Mouse (Mus musculus): Measurements from ENCODE around the gene Pde6c. TPM values are rescaled to one million over a fixed set of nuclear protein-coding genes. Genes with fewer than 3 reads are reported as not detected.

Gene Pde6c
- total and polyA plus RNA-seq, 3 experiments, result not detected

DNA sequence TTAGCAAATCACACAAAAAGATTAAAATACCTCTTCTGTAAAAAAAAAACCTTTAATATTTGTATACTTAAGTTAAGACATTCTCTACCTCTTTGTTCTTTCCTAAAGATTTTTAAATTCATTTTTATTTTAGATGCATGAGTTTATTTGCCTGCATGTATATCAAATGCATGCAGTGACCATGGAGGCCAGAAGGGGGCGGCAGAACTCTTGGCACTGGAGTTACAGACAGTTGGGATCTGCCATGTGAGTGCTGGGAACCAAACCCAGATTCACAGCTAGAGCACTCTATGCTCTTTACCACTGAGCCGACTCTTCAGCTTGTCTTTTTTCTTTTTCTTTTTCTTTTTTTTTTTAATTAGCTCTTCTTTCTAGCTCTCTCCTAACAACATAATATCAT, 96.1 kb downstream of the Pde6c start:
- DNase-seq (ENCODE audit: extremely low read depth), result no peak
- dilution Hi-C loops (cut with MboI; ENCODE audit: extremely low pct_ligation_motif_present, extremely low pct_unique_long_range_greater_than_20kb, low sequenced_read_pairs), result no loop called here
- Histone ChIP-seq H3K27me3 (replicated peaks) (no peaks in the 10 kb centered on the region), H3K4me1 (ENCODE audit: control insufficient read depth in 1 of 2, insufficient read depth in 2 of 2) (peaks cover 0 to 4% of the 10 kb centered on the region in 2 experiments; a peak in 2 of 4 replicates), H3K4me3 (replicated peaks in 1 of 3; ENCODE audit: low read depth in 2 of 3, low read length in 2 of 3, poor library complexity in 1 of 3) (no peak overlapping the region), H3K4me2 (ENCODE audit: insufficient read depth, low read depth, poor library complexity, severe bottlenecking) (no peak overlapping the region), H3K9ac (ENCODE audit: insufficient read depth, low read depth) (no peak overlapping the region), H3K27ac (ENCODE audit: insufficient read depth, low read depth) (no peak overlapping the region), H3K79me2 (replicated peaks; ENCODE audit: control insufficient read depth, extremely low read depth, insufficient read depth, poor library complexity, severe bottlenecking) (no peaks in the 10 kb centered on the region), H3K36me3 (replicated peaks in 1 of 2; ENCODE audit: control insufficient read depth in 1 of 2, insufficient read depth in 1 of 2, low read length in 1 of 2) (no peaks in the 10 kb centered on the region), H3K9me3 (replicated peaks; ENCODE audit: low read length) (peaks cover 2% of the 10 kb centered on the region)
- no peak for TF ChIP-seq POLR2A (IDR thresholded peaks at IDR 0.05; ENCODE audit: low read depth, low read length)
- TF ChIP-seq JUN (IDR thresholded peaks at IDR 0.05; ENCODE audit: insufficient read depth, low read depth, low read length), result no peak
- no peak for TF ChIP-seq ELF1 (IDR thresholded peaks at IDR 0.05; ENCODE audit: low read depth, low read length)
- no peak for TF ChIP-seq MAX (IDR thresholded peaks at IDR 0.05; ENCODE audit: low read length)
- TF ChIP-seq NELFE (IDR thresholded peaks at IDR 0.05; ENCODE audit: low read depth, low read length), result no peak
- TF ChIP-seq CTCF (conservative IDR thresholded peaks at IDR 0.05 in 1 of 2, IDR thresholded peaks at IDR 0.05 in 1 of 2; ENCODE audit: low read depth in 2 of 2, low read length in 2 of 2), result peak in 1 of 2 experiments; percentile 33; a peak in 2 of 4 replicates
- TF ChIP-seq USF2 (conservative IDR thresholded peaks at IDR 0.05; ENCODE audit: low read depth, low read length), result no peak
- peak; percentile 6; the same call in 1 of the 2 replicates for TF ChIP-seq RAD21 (IDR thresholded peaks at IDR 0.05; ENCODE audit: low read depth, low read length)
- no peak for TF ChIP-seq TBP (conservative IDR thresholded peaks at IDR 0.05; ENCODE audit: low read depth, low read length)
- TF ChIP-seq ZKSCAN1 (IDR thresholded peaks at IDR 0.05; ENCODE audit: borderline replicate concordance, low read depth, low read length), result no peak
- TF ChIP-seq ZMIZ1 (IDR thresholded peaks at IDR 0.05; ENCODE audit: low read depth, low read length), result no peak
- no peak for TF ChIP-seq ZC3H11A (IDR thresholded peaks at IDR 0.05; ENCODE audit: low read depth, low read length)
- TF ChIP-seq IRF4 (IDR thresholded peaks at IDR 0.05; ENCODE audit: low read depth, low read length), result no peak
- in situ Hi-C loops (cut with MboI; ENCODE audit: low pct_ligation_motif_present, low pct_unique_long_range_greater_than_20kb, low sequenced_read_pairs), result no loop called here

DNA sequence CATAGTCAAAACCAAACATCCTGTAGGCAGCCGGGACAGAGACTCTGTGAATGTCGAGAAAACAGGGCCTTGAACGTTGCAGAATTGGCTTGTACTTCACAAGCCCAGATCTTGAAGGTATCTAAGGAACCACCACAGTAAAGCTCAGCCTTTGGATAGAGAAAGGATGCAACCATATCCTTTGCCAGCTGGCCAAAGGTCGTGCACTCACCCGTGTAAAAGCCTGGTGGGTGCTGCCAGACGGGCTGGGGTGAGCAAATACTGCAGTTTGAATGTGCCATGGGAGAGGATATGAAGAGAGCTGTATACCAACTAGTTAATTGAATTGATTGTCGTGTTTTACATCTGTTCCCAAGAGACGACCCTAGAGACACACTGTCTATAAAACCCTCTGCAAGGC, 99.5 kb downstream of the Pde6c start:
- no peak overlapping the region for H3K4me3 ChIP-seq (replicated peaks in 1 of 3; ENCODE audit: low read depth in 2 of 3, low read length in 2 of 3, poor library complexity in 1 of 3)
- H3K4me1 ChIP-seq (ENCODE audit: control insufficient read depth in 1 of 2, insufficient read depth in 2 of 2), result no peaks in the 10 kb centered on the region
- dilution Hi-C loops (cut with MboI; ENCODE audit: extremely low pct_ligation_motif_present, extremely low pct_unique_long_range_greater_than_20kb, low sequenced_read_pairs), result no loop called here

DNA sequence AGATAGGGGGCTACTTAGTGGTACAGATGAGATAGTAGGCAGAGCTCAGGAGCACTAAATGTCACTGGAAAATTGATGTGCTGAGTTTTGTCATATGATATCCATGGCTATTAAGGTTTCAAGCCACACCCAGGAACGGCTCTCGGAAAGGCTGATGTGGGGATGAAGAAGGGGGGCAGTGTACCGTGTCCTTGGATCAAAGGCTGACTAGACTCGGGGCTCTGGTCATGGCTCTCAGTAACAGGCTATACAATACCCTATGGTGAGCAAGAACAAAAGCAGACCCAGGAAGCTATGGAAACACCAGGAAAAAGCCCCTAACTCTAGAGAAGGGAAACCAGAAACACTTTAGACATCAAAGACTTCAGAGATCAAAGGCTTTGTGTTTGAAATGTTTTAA, 99.9 kb downstream of the Pde6c start:
- Histone ChIP-seq H3K36me3 (replicated peaks in 1 of 2; ENCODE audit: control insufficient read depth in 1 of 2, insufficient read depth in 1 of 2, low read length in 1 of 2) (no peaks in the 10 kb centered on the region), H3K4me3 (replicated peaks in 1 of 3; ENCODE audit: low read depth in 2 of 3, low read length in 2 of 3, poor library complexity in 1 of 3) (no peak overlapping the region), H3K9me3 (replicated peaks; ENCODE audit: low read length) (peaks cover 2% of the 10 kb centered on the region), H3K4me1 (ENCODE audit: control insufficient read depth in 1 of 2, insufficient read depth in 2 of 2) (peaks cover 0 to 3% of the 10 kb centered on the region in 2 experiments; a peak in 2 of 4 replicates), H3K27me3 (replicated peaks) (no peaks in the 10 kb centered on the region), H3K27ac (ENCODE audit: insufficient read depth, low read depth) (no peak overlapping the region), H3K4me2 (ENCODE audit: insufficient read depth, low read depth, poor library complexity, severe bottlenecking) (no peak overlapping the region), H3K9ac (ENCODE audit: insufficient read depth, low read depth) (no peak overlapping the region), H3K79me2 (replicated peaks; ENCODE audit: control insufficient read depth, extremely low read depth, insufficient read depth, poor library complexity, severe bottlenecking) (no peaks in the 10 kb centered on the region)
- dilution Hi-C loops (cut with MboI; ENCODE audit: extremely low pct_ligation_motif_present, extremely low pct_unique_long_range_greater_than_20kb, low sequenced_read_pairs), result no loop called here
- in situ Hi-C loops (cut with MboI; ENCODE audit: low pct_ligation_motif_present, low pct_unique_long_range_greater_than_20kb, low sequenced_read_pairs), result no loop called here
- DNase-seq (ENCODE audit: extremely low read depth), result no peak
- TF ChIP-seq MEF2A (IDR thresholded peaks at IDR 0.05; ENCODE audit: borderline replicate concordance, low read depth, low read length) (no peak), JUN (IDR thresholded peaks at IDR 0.05; ENCODE audit: insufficient read depth, low read depth, low read length) (no peak), POLR2AphosphoS2 (IDR thresholded peaks at IDR 0.05; ENCODE audit: low read depth, low read length) (no peak), KAT2A (IDR thresholded peaks at IDR 0.05; ENCODE audit: insufficient replicate concordance, low read length) (no peak), NRF1 (IDR thresholded peaks at IDR 0.05; ENCODE audit: low read depth, low read length) (no peak), E2F4 (IDR thresholded peaks at IDR 0.05; ENCODE audit: insufficient replicate concordance, low read depth, low read length) (no peak), MAZ (IDR thresholded peaks at IDR 0.05; ENCODE audit: low read depth, low read length) (no peak), POLR2A (IDR thresholded peaks at IDR 0.05; ENCODE audit: low read depth, low read length) (no peak), ZMIZ1 (IDR thresholded peaks at IDR 0.05; ENCODE audit: low read depth, low read length) (no peak), TBP (conservative IDR thresholded peaks at IDR 0.05; ENCODE audit: low read depth, low read length) (no peak), TCF12 (IDR thresholded peaks at IDR 0.05; ENCODE audit: low read depth, low read length) (no peak), MAFK (IDR thresholded peaks at IDR 0.05; ENCODE audit: insufficient replicate concordance, low read length) (no peak), UBTF (IDR thresholded peaks at IDR 0.05; ENCODE audit: low read depth, low read length) (no peak), MXI1 (IDR thresholded peaks at IDR 0.05; ENCODE audit: low read depth, low read length) (no peak), ETS1 (conservative IDR thresholded peaks at IDR 0.05; ENCODE audit: low read depth, low read length) (no peak)

More for the DNA sequence above, 99.5 kb downstream of the Pde6c start:
- H3K9me3 ChIP-seq (replicated peaks; ENCODE audit: low read length), result peaks cover 2% of the 10 kb centered on the region
- TF ChIP-seq KAT2A (IDR thresholded peaks at IDR 0.05; ENCODE audit: insufficient replicate concordance, low read length) (no peak), IRF4 (IDR thresholded peaks at IDR 0.05; ENCODE audit: low read depth, low read length) (no peak), USF1 (IDR thresholded peaks at IDR 0.05; ENCODE audit: low read depth, low read length) (no peak), ELF1 (IDR thresholded peaks at IDR 0.05; ENCODE audit: low read depth, low read length) (no peak), NELFE (IDR thresholded peaks at IDR 0.05; ENCODE audit: low read depth, low read length) (no peak)
- no peaks in the 10 kb centered on the region for H3K79me2 ChIP-seq (replicated peaks; ENCODE audit: control insufficient read depth, extremely low read depth, insufficient read depth, poor library complexity, severe bottlenecking)
- H3K4me2 ChIP-seq (ENCODE audit: insufficient read depth, low read depth, poor library complexity, severe bottlenecking), result no peak overlapping the region
- no peaks in the 10 kb centered on the region for H3K36me3 ChIP-seq (replicated peaks in 1 of 2; ENCODE audit: control insufficient read depth in 1 of 2, insufficient read depth in 1 of 2, low read length in 1 of 2)
- in situ Hi-C loops (cut with MboI; ENCODE audit: low pct_ligation_motif_present, low pct_unique_long_range_greater_than_20kb, low sequenced_read_pairs), result no loop called here
- no peak overlapping the region for H3K9ac ChIP-seq (ENCODE audit: insufficient read depth, low read depth)
- no peak overlapping the region for H3K27ac ChIP-seq (ENCODE audit: insufficient read depth, low read depth)
- no peak for DNase-seq (ENCODE audit: extremely low read depth)
- H3K27me3 ChIP-seq (replicated peaks), result no peaks in the 10 kb centered on the region
